In the genomic region with DNA sequence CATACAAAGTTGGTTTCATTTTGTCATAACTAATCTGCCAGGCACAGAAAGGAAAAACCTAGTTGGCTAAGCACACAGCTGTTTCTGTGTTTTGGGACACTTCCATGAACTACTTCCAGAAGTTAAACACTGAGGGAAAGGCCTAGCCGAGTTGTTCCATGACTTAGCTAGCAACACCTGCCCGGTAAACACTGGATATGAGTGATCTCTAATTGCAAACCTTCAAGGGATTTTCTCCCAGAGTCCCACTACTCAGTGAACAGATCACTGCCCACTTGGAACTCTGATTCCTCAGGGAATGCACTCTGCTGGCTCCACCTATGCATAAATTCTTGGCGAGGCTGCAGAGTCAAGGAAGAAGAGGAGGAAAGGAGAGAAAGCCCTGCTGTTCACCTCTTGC, we compare ENCODE assay signal across 16 mouse cellular contexts. TPM values are rescaled to one million over a fixed set of nuclear protein-coding genes. Genes with fewer than 3 reads are reported as not detected.
DNase-seq lines count a peak whose midpoint lies in the region; ATAC-seq and TF ChIP-seq lines count a peak whose summit lies in the region.
"Had no signal": no experiment of that assay in that cellular context is flagged by ENCODE, and none has a peak within 500 bp of the region (broad histone marks: within the 10 kb centered on the region; RNA-seq: fewer than 3 reads in every experiment).

No protein-coding gene starts in this region.

- WGBS in heart, adult 2 months: 9% methylated on average over 3 of the region's 3 CpGs
- WGBS in limb, embryonic 14.5 days: 45% methylated on average over 3 of the region's 3 CpGs
- 83% methylated on average over 3 of the region's 3 CpGs for WGBS in limb, embryonic 10.5 days
- WGBS in heart, embryonic 12.5 days: 60% methylated on average over 3 of the region's 3 CpGs
- WGBS in midbrain, embryonic 14.5 days: 87% methylated on average over 3 of the region's 3 CpGs

- peak overlapping the region; percentile 18; the same call in 1 of the 2 replicates for H3K4me3 ChIP-seq in heart, adult 2 months
- no peak overlapping the region for H3K4me3 ChIP-seq in limb, embryonic 14.5 days (replicated peaks; ENCODE audit: low read length)
- H3K4me3 ChIP-seq in limb, embryonic 10.5 days: no peak overlapping the region
- H3K4me3 ChIP-seq in heart, embryonic 12.5 days: no peak overlapping the region
- H3K4me3 ChIP-seq in midbrain, embryonic 14.5 days (replicated peaks; ENCODE audit: low read depth, low read length): no peak overlapping the region
- H3K4me3 ChIP-seq: layer of hippocampus, adult 2 months; liver, embryonic 15.5 days; midbrain, embryonic 12.5 days had no signal

- peak overlapping the region; percentile 60 for H3K27ac ChIP-seq in heart, adult 2 months
- H3K27ac ChIP-seq in limb, embryonic 14.5 days (replicated peaks; ENCODE audit: low read depth, low read length): peak overlapping the region; percentile 50; the same call in 1 of the 2 replicates
- no peak overlapping the region for H3K27ac ChIP-seq in limb, embryonic 10.5 days
- peak overlapping the region; percentile 59; the same call in 1 of the 2 replicates for H3K27ac ChIP-seq in heart, embryonic 12.5 days (ENCODE audit: poor library complexity, severe bottlenecking)
- no peak overlapping the region for H3K27ac ChIP-seq in midbrain, embryonic 14.5 days (replicated peaks; ENCODE audit: low read depth, low read length)
- H3K27ac ChIP-seq: layer of hippocampus, adult 2 months; liver, embryonic 15.5 days; midbrain, embryonic 12.5 days had no signal

- ATAC-seq in limb, embryonic 14.5 days (ENCODE audit: low FRiP score, low read depth): no peak
- no peak for ATAC-seq in heart, embryonic 12.5 days (ENCODE audit: insufficient number of reproducible peaks, low FRiP score)
- ATAC-seq in midbrain, embryonic 14.5 days (ENCODE audit: low FRiP score, low TSS enrichment): no peak
- ATAC-seq: activated CD4-positive, CD25-positive, alpha-beta regulatory T cell, adult 4 months; forebrain, postnatal 0 days had no signal

- H3K9ac ChIP-seq in heart, adult 2 months (ENCODE audit: low read depth, low read length): peak overlapping the region; percentile 36; the same call in 1 of the 2 replicates
- no peak overlapping the region for H3K9ac ChIP-seq in limb, embryonic 14.5 days (ENCODE audit: low read depth, low read length, severe bottlenecking)
- H3K9ac ChIP-seq in heart, embryonic 12.5 days: no peak overlapping the region
- no peak overlapping the region for H3K9ac ChIP-seq in midbrain, embryonic 14.5 days (replicated peaks; ENCODE audit: low read length)
- H3K9ac ChIP-seq: forebrain, postnatal 0 days; liver, embryonic 15.5 days; midbrain, embryonic 12.5 days had no signal

- peaks cover 8% of the 10 kb centered on the region for H3K79me2 ChIP-seq in heart, adult 2 months (replicated peaks; ENCODE audit: control insufficient read depth, insufficient read depth, low read length)

- H3K27me3 ChIP-seq in heart, adult 2 months (ENCODE audit: control insufficient read depth, insufficient read depth, low read length): no peaks in the 10 kb centered on the region
- H3K27me3 ChIP-seq in limb, embryonic 14.5 days (ENCODE audit: control insufficient read depth, insufficient read depth, low read length): no peaks in the 10 kb centered on the region
- no peaks in the 10 kb centered on the region for H3K27me3 ChIP-seq in limb, embryonic 10.5 days (ENCODE audit: low read depth, poor library complexity, severe bottlenecking)
- no peaks in the 10 kb centered on the region for H3K27me3 ChIP-seq in heart, embryonic 12.5 days (replicated peaks)
- no peaks in the 10 kb centered on the region; the same call in 1 of the 2 replicates for H3K27me3 ChIP-seq in midbrain, embryonic 14.5 days (ENCODE audit: control insufficient read depth, insufficient read depth, low read length)
- H3K27me3 ChIP-seq: midbrain, embryonic 12.5 days had no signal

- DNase-seq in heart, adult 2 months: peak; percentile 28 to 36
- DNase-seq in heart, postnatal 25 days (ENCODE audit: low spot score): no peak
- DNase-seq in limb, embryonic 14.5 days (ENCODE audit: low spot score): peak; percentile 52
- DNase-seq in limb, embryonic 10.5 days (ENCODE audit: low spot score): no peak
- DNase-seq in frontal cortex, postnatal 14 days (ENCODE audit: low spot score in 2 of 2): no peak
- DNase-seq in midbrain, embryonic 14.5 days: no peak
- DNase-seq: cerebellum, adult 11-12 months; forebrain, postnatal 0 days; lung, postnatal 4 days; thymus, adult 18-20 months had no signal

- no peaks in the 10 kb centered on the region for H3K9me3 ChIP-seq in limb, embryonic 14.5 days (ENCODE audit: control insufficient read depth, low read length)
- H3K9me3 ChIP-seq in limb, embryonic 10.5 days (replicated peaks): no peaks in the 10 kb centered on the region
- no peaks in the 10 kb centered on the region for H3K9me3 ChIP-seq in heart, embryonic 12.5 days (replicated peaks)
- H3K9me3 ChIP-seq in midbrain, embryonic 14.5 days (ENCODE audit: control insufficient read depth, low read length): no peaks in the 10 kb centered on the region
- H3K9me3 ChIP-seq: G1E; liver, embryonic 15.5 days had no signal

- TF ChIP-seq EP300 in heart, adult 2 months (IDR thresholded peaks at IDR 0.05; ENCODE audit: insufficient read depth, low read depth, low read length): no peak

- peaks cover 15% of the 10 kb centered on the region for H3K4me1 ChIP-seq in heart, adult 2 months (ENCODE audit: control insufficient read depth, insufficient read depth, low read length)
- peaks cover 13% of the 10 kb centered on the region for H3K4me1 ChIP-seq in limb, embryonic 14.5 days (ENCODE audit: control insufficient read depth, insufficient read depth, low read length)
- peaks cover 29% of the 10 kb centered on the region for H3K4me1 ChIP-seq in limb, embryonic 10.5 days
- H3K4me1 ChIP-seq in heart, embryonic 12.5 days (replicated peaks): peaks cover 67% of the 10 kb centered on the region
- no peaks in the 10 kb centered on the region for H3K4me1 ChIP-seq in midbrain, embryonic 14.5 days (ENCODE audit: control insufficient read depth, insufficient read depth, low read length)
- H3K4me1 ChIP-seq: liver, embryonic 15.5 days had no signal

- no peak for TF ChIP-seq POLR2A in heart, adult 2 months (IDR thresholded peaks at IDR 0.05; ENCODE audit: insufficient read depth, low read depth, low read length)
- no peak for TF ChIP-seq POLR2A in limb, embryonic 14.5 days (IDR thresholded peaks at IDR 0.05; ENCODE audit: borderline replicate concordance, extremely low read depth, insufficient read depth, insufficient read length)

- no peak overlapping the region for H3K4me2 ChIP-seq in limb, embryonic 14.5 days (replicated peaks; ENCODE audit: low read depth, low read length, severe bottlenecking)
- no peak overlapping the region for H3K4me2 ChIP-seq in heart, embryonic 12.5 days
- H3K4me2 ChIP-seq in midbrain, embryonic 14.5 days (ENCODE audit: low read length): no peak overlapping the region
- H3K4me2 ChIP-seq: liver, embryonic 15.5 days; midbrain, embryonic 12.5 days had no signal

- peaks cover 31% of the 10 kb centered on the region for H3K36me3 ChIP-seq in heart, adult 2 months (ENCODE audit: control insufficient read depth, insufficient read depth, low read length)
- no peaks in the 10 kb centered on the region for H3K36me3 ChIP-seq in limb, embryonic 14.5 days (ENCODE audit: control insufficient read depth, insufficient read depth, low read length)
- H3K36me3 ChIP-seq in limb, embryonic 10.5 days: no peaks in the 10 kb centered on the region
- H3K36me3 ChIP-seq in heart, embryonic 12.5 days: no peaks in the 10 kb centered on the region
- no peaks in the 10 kb centered on the region for H3K36me3 ChIP-seq in midbrain, embryonic 14.5 days (ENCODE audit: control insufficient read depth, insufficient read depth, low read length)
- H3K36me3 ChIP-seq: G1E; liver, embryonic 15.5 days; midbrain, embryonic 12.5 days had no signal

- intact Hi-C loops in heart, adult 2 months (cut with DNase I): loop anchor here (10.0 kb wide), 1 partner anchor 50 kb away; no protein-coding TSS in a partner anchor
- intact Hi-C loops in heart, postnatal 25 days (cut with DNase I): loop anchor here (5.0 kb wide), 1 partner anchor 37 kb away; no protein-coding TSS in a partner anchor

- no peak for TF ChIP-seq CTCF in heart, adult 2 months (IDR thresholded peaks at IDR 0.05)

RNA-seq across cellular contexts. Expression of gene Crybg3, which starts 6.1 kb away (rescaled TPM):
- total RNA-seq in heart, adult 2 months (2021): 10 to 100 TPM; 65.0 to 74.7 TPM
- 14.9 and 22.7 TPM in 2 replicates for polyA plus RNA-seq in heart, adult 2 months (2012; rRNA removed)
- total RNA-seq in heart, postnatal 25 days (2021): 10 to 100 TPM; 69.3 to 76.9 TPM
- 15.3 and 16.6 TPM in 2 replicates for polyA plus RNA-seq in limb, embryonic 14.5 days (2012; rRNA removed)
- polyA plus RNA-seq in limb, embryonic 14.5 days (2014; fragmentation: Nextera tagmentation; extraction: Ambion mirVana): 17.2 and 19.3 TPM in 2 replicates
- polyA plus RNA-seq in limb, embryonic 10.5 days (2016; fragmentation: Nextera tagmentation; extraction: Ambion mirVana): 7.2 and 7.8 TPM in 2 replicates
- polyA plus RNA-seq in heart, embryonic 12.5 days (2016; fragmentation: Nextera tagmentation; extraction: Ambion mirVana): 18.9 and 22.3 TPM in 2 replicates
- polyA plus RNA-seq in midbrain, embryonic 14.5 days (2014; fragmentation: Nextera tagmentation; extraction: Ambion mirVana): 2.1 and 3.1 TPM in 2 replicates

RNA-seq across cellular contexts. Expression of gene Arl6, which starts 44.5 kb away (rescaled TPM):
- 1 to 10 TPM; 3.7 to 4.2 TPM for total RNA-seq in heart, adult 2 months (2021)
- 1.9 and 3.4 TPM in 2 replicates for polyA plus RNA-seq in heart, adult 2 months (2012; rRNA removed)
- total RNA-seq in heart, postnatal 25 days (2021): 1 to 10 TPM; 4.5 to 5.1 TPM
- polyA plus RNA-seq in limb, embryonic 14.5 days (2012; rRNA removed): 10.6 and 14.1 TPM in 2 replicates
- polyA plus RNA-seq in limb, embryonic 14.5 days (2014; fragmentation: Nextera tagmentation; extraction: Ambion mirVana): 27.1 and 27.7 TPM in 2 replicates
- polyA plus RNA-seq in limb, embryonic 10.5 days (2016; fragmentation: Nextera tagmentation; extraction: Ambion mirVana): 41.3 and 42.4 TPM in 2 replicates
- 20.7 and 22.6 TPM in 2 replicates for polyA plus RNA-seq in heart, embryonic 12.5 days (2016; fragmentation: Nextera tagmentation; extraction: Ambion mirVana)
- polyA plus RNA-seq in midbrain, embryonic 14.5 days (2014; fragmentation: Nextera tagmentation; extraction: Ambion mirVana): 57.0 and 59.2 TPM in 2 replicates

Comparison
In these comparisons a context has a peak if more than half of its experiments do, and no peak if none do; other contexts are left out.
1. DNase-seq: peak in heart, adult 2 months (2 of 2) and limb, embryonic 14.5 days (single experiment); none in heart, postnatal 25 days (single experiment), limb, embryonic 10.5 days (single experiment), frontal cortex, postnatal 14 days (0 of 2) and midbrain, embryonic 14.5 days (single experiment).
2. H3K27ac ChIP-seq: peak in heart, adult 2 months (single experiment), limb, embryonic 14.5 days (single experiment) and heart, embryonic 12.5 days (single experiment); none in limb, embryonic 10.5 days (single experiment) and midbrain, embryonic 14.5 days (single experiment).